Mouse (Mus musculus) A20 (cell line): Measurements from ENCODE around the gene Gm20388.

Experiments
- DNase-seq: peaks from one replicate; pipeline ENCODE4 v3.0.0-alpha.2; 2011; ENCODE audit warnings: low read depth, low spot score

The Gm20388 gene

DNA sequence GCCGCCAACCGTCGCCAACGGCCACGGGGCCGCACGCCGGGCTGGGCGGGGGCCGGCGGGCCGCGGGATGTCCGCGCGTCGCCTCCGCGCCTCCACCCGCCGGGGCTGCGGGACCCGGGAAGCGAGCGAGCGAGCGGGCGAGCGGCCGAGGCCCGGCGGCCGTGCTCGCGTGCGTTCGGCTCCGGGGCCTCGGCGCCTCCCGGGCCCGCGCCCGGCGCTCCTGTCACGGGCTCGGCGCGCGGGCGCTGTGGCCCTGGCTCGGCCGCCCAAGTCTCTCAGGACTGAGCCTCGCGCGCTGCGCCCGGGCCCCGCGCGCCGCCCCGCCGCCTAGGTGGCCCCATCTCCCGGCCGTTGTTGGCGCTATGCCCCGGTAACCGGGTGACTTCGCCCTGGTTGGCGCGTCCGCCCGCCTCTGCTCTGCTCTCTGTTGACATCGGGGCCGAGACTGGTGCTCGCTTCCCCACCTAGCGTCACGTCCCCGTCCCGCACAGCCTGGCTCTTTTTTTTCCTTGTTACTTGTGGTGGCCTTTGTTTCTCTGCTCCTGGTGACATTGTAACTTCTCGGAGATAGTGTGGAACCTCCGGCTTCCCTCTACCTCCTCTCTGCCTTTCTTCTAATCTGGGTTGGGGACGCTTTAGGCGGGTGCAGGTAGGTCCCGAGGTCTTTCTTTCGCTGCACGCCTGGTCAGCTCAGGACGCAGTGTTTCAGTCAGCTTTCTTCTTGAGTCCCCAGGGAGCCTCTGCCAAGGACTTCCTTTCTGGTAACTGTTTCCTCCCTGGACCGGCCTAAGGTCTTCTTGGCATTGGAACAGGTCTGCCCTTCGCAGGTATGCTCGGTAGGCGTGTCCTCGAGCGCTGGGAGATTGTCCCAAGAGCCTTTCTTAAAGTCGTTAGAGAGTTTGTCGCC, 2040.4 kb downstream of the Gm20388 start:
- DNase-seq: peak; percentile 64

DNA sequence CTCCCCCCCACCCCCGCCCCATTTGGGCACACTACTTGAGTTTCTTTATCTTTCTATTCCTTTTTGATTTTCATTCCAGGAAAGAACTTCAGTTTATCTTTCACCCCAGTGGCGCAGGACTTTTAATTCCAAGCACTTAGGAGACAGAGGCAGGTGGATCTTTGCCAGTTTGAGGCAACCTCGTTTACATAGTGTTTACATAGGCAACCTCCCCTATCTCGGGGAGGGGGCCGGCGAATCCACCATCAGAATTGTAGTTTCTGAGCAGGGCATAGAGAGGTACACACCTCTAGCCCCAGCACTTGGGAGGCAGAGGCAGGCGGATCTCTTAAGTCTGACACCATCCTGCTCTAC, 2041.0 kb downstream of the Gm20388 start:
- peak; percentile 38 for DNase-seq

DNA sequence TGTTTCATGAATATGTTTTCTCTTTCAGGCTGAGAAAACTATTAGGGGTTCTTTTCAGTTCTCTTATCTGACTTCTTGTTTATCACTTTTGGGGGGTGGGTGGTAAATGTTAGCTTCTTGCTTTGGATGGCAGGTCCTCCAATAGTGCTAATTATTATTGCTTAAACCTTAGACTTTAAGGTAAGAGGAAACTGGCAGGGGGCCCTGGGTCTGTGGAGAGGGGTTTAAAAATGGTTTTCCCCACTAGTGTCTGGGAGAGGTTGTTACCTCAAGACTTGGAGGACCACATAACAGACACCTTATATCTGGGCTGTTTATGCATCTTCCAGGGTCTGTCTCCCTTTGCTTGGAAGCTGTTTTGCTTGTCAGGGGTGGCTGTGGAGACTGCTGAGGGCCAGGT, 2041.5 kb downstream of the Gm20388 start:
- no peak for DNase-seq

DNA sequence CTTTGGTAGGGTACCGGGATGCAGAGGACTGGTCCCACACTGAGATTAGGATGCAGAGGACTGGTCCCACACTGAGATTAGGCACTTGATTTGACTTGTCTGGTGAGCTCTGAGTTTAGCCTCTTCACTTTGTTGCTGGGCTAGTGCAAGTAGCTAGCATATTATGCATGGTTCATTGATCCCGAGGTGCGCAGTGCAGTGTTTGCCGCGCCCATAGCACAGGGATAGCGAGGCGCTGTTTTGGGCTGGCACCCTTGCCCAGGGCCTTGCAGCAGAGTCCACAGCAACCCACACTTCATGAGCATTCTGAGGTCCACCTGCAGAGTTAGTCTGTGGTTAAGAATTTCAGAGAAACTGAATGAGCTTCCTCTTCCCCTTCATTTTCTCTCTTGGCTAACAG, 2042.2 kb downstream of the Gm20388 start:
- peak; percentile 52 for DNase-seq

DNA sequence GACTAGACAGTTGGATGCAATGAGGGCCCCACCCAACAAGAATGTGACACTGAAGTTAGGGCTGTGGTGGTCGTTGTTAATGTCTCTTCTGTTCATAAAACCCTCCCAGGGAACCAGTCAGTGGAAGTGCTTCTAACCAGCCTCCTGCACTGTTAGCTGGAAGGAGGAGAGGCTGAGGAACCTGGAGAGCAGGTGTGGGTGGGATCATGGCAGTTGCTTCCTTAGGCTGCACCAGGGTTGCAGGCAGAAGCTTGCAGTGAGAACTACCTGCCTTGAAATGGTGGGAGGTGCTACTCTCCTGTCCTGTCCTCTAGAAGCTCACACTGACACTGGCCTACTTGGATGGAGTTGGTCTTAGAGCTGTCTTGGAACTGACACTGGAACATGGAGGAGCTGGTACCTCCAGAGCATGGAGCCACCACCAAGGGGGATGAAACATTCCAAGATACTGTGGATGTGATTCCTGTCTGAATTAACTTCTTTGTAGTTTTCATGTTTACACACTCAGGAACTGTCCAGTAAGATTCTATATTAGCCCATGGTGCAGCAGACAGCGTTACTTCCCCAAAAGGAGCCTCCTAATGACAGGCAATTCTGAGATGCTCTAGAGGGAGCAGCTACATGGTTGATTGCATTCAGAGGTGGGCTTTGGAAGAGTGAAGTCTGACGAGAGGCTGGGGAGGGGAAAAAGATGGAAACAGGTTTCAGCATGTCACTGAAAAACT, 2043.3 kb downstream of the Gm20388 start:
- DNase-seq: peak; percentile 31

DNA sequence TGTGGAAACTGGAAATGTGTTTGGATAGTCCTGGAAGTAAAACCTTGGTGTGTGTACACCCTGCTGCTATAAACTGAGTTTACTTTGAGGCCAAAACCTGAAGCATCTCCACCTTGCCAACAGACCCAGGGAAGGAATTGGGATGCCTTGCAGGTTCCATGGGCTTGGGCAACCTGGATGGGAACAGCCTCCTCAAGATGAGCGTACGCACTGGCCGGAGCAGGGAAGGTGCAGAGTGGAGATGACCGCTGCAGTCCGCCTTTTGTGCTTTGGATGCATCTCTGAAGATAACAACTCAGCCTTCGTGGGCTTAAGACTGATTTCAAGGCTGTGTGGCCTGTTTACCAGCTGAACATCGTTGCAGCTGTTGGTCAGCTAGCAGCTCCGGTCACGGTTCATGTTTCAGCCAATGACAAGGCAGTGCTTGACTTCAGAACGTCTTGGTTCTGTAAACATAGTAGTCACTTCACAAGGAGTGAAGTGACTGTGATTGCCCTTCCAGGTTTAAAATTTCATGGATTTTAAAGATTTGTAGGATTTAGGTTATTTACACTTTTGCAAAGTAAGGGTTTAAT, 2044.4 kb downstream of the Gm20388 start:
- peak; percentile 67 for DNase-seq

DNA sequence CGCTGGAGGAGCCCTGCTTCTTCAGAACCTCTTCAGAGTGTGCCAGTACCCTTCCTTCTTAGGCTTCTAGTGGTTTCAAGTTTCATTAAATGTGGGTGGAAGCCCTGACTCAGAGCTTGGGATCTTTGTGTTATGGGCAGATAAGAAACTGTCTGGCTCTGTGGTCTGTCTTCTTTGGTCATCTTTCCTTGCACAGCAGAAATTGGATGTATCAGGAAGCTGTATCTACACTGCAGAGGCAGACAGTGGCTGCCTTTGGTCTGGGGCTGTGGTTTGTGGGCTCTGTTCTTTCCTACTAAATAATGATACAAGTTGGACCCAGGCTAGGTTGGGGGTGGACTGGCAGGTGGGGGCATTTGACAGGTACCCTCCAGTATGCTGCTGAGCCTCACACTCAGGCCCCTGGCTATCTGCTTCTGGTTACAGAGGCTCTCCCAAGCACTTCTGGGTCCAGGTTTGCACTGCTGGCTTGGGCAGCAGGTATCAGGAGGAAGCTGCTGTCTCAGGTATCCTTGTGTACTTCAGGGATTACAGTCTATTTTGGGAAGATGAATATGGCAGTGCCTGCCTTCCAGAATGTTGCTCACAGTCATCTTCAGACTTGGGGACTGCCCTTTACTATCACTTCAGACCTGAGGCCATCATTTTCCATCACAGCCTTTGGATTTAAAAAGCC, 2045.3 kb downstream of the Gm20388 start:
- no peak for DNase-seq

DNA sequence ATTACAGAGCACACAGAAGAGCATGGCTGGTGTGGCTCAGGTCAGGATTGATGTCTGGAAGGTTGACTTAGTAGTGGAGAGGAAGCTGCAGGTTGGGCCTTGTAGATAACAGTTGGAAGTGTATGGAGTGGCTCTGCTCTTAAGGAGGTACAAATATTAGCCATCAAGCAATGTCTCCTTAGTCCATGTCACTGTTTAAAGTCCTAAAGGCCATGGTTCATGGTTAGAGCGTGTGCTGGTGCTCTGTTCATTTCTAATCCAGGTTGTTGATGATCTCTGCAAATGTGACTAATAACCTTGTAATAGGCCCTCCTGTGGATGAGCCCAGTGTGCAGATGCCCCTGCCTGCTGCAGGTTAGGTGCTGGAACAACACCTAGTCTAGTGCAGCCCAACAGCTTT, 2047.8 kb downstream of the Gm20388 start:
- no peak for DNase-seq

DNA sequence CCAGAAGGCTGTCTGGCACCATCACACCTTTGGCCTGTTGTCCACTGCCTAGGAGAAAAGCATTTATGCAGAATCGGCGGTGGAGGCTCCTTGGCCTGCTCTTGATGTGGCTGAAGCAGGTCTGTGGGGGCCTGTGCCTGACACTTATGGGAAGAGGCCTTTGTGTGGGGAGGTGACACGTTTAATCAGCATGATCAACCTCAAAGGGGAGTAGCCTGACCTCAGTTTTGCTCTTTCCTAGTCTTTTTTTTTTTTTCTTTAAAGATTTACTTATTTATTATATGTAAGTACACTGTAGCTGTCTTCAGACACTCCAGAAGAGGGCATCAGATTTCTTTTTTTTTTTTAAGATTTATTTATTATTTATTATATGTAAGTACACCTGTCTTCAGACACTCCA, 2052.3 kb downstream of the Gm20388 start:
- DNase-seq: no peak

DNA sequence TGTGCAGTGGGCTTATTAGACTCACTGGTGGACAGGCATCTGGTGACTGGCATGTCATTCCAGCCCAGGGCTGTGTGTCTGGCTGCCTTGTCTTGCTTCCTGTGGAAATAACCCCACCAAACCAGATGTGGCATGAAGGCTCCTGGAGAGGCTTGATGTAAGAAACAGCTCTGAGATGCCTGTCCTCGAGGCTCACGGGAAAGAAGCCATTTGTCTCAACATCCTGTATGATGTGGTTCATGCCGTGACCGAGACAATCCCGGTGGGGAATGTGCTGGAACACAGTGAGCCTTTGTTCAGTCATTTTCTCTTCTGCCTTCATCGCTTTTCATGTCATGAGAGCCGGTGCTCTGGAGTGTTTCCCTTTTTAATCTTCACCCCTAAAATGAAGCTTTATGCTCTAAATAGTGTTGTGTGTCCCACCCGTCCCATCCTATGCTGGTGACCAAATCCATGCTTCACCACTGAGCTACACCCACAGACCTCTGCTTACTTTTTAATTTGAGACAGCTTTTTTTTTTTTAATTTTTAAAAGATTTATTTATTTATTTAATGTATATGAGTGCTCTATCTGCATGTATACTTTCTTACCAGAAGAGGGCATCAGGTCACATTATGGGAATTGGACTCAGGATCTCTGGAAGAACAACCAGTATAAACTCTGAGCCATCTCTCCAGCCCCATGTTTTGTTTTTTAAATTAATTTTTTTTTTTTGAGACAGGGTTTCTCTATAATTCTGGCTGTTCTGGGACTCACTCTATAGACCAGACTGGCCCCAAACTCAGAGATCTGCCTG, 2054.3 kb downstream of the Gm20388 start:
- no peak for DNase-seq

DNA sequence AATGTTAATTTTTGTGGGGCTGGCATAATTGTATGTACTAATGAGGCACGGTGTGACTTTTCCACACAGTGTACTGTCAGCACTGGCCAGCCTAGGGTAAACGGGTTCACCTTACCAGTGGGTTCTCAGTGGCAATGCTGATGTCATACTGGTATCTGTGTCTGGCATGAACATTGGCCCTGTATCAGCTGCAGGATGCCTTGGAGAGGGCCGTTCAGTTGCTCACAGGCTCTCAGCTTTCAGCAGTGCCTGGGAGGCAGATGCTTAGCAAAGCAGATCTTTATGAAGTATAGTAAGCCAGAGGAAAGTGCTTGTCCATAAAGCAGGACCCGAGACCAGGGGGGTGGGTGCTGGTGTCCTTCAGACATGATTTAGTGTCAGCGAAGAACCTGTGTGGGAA, 2055.5 kb downstream of the Gm20388 start:
- DNase-seq: no peak

DNA sequence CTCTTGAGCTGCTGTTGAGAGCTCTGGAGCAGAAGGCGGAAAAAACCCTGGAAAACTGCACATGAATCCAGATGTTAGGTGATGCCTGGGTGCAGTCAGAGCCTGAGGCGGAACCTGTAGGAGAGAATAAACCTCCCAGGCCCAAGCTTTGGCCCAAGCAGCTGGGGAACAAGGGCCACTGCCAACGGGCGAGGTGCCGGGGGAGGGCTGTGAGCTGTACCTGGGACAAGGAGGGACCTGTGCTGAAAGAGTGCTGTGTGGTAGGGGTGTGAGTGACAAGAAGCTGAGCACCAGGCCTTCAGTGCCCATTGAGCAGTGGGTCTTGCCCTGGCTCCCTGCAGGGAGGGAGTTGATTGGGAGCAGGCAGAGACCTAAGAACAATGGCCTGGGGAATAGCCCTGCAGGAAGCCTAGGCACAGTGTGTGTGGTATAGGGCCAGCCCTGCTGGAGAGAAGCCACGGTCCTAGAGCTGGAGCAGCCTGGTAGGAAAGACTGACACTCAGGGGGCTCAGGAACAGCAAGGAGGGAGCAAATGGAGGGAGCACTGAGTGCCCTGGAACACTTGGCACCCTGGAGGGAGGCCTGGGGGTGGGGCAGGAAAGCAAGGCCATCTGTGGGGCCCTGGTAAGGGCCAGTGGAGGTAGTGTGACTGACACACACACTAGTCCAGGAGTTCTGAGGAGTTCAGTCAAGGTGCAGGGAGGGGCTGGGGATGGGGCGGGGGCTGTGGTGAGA, 2056.2 kb downstream of the Gm20388 start:
- DNase-seq: no peak

DNA sequence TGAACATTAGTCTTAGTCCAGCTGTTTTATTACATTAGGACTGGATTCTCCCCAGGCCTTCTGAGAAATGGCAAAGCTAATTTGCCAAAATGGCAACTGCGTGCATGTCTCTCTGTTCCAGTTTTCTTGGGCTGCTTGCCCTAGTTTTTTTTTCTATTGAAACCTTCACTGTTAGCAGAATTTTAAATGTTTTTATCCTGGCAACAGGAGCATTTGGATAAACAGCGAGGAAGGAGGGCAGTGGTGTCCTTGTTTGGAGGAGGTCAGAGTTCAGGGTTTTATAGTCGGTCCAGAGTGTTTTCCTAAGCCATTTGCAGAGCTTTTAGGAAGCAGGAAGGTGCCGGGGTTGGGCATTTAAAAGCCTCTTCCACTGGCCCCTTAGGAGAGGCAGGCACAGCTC, 2057.3 kb downstream of the Gm20388 start:
- DNase-seq: no peak

DNA sequence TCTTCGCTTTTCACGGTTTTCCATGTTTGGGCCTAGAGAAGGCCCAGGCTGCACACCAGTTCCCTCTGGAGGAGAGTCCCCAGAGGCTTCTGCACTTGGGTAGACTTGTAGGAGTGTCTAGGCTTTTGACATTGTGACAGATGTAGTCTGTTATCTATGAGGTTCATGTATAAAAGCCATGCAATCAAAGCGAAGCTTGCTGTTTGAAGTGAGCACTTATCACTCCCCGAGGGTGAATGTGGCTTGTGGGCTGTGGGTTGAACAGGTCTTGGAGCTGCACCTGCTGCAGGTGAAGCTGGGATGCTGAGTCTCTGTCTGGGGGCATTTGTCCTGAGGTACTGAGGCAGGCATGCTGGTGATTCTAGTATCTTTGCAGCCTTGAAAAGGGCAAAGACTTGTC, 2057.9 kb downstream of the Gm20388 start:
- no peak for DNase-seq

DNA sequence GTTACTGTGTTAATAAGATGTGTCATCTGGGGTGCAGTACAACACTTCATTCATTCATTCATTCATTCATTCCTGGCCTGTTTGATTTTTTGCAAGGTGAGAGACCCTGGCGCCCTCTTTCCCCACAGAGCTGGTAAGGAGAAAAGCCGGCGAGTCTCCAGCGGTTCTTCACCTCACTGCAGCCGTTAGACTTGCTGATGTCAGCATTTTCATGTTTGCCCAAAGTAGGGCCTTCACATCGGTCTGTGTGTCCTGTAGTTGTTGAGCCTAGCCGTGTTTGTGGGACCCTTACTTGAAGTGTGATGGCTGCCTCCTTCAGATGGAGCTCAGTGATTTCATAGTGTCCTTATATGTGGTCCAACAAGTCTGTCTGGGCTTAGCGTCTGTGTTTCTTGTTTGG, 2059.6 kb downstream of the Gm20388 start:
- DNase-seq: no peak

DNA sequence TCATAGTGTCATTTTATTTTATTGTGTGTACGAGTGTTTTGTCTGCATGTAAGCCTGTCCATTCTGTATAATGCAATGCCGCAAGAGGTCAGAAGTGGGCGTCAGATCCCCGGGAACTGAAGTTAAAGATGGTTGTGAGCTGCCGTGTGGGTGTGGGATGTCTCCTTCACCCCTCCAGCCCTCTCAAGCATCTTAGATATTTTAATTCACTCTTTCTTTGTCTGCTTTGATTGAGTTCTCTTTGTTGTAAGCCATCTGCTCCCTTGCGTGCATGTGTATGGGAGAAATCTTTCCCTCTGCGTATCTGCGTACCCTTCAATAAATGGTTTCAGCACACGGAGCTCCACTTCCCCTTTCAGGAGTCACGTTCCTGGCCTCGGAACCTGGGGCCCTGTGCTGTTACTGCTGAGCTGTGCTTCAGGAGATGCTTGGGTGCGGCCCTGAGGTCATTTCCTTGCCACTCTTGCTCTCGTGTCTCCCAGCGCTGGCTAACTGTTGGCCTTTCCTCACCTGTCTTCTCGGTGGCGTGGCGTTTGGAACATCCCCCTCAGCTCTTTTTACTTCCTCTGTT, 2060.9 kb downstream of the Gm20388 start:
- peak; percentile 86 for DNase-seq

DNA sequence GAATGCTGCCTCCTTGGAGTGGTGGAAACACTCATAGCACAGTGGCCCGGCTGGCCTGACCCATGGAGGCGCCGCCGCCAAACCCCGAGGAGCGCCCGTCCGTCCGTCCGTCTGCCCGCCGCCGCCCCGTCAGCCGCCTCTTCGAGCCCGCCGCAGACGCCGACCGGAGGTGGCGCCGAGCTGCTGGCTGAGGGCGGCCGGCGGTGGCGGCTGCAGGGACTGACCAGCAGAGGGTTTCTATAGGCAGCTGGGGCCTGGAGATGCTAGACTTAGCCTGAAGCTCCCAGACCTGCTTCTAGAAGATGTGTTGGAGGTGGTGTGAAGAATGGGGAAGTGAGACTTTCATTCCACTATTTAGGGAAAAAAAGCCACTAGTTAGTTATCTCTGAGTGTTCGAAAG, 2063.3 kb downstream of the Gm20388 start:
- DNase-seq: no peak

DNA sequence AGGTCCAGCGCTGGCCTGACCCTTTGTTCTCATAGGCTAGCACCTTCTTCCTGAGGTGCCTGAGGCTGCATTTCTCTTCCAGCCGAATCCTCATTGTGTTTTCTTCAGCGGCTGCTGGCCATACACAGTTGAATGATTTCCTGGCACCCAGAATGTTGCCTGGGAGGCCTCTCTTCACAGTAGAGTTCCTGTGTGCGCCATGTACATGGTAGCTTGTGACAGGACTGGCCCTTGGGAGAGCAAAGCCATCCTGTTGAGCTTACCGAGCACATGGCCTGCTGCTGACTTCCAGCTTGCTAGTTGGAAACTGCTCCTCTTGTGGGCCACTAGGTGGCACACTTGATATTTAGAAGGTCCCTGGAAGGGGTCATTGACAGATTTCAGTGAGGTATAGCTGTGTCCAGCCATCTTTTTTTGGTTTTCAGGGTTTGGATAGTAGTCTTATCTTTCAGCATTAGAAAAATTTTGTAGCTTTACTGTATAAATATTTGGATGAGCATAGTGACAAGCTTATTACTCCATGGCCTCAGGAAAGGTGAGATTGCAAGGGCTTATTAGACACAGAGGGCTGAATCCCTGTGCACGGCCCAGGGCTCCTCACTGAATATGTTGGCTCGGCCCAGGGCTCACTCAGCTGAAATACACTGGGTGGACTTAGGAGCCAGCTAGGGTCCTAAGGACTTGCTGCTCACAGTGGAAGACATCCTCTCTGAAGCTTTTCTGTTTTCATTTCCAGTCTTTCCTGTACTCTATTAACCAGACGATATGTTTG, 2067.4 kb downstream of the Gm20388 start:
- peak; percentile 62 for DNase-seq

DNA sequence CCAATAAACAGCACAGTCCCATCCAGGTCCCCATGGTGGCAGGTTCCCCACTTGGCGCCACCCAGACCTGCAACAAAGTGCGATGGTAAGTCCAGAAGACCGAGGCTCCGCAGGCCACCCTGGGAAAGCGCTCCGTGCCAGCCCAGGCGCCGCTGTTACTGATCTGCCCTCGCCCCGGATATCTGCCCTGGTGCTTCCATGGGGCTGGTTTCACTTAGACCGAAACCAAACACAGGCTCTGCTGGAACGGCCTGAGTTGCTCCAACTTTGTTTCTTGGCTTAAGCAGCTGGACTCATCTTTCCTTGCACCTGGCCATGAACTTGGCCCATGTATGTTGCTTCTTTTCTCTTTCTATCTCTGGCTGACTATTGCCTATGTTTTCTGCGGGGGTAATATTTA, 2068.0 kb downstream of the Gm20388 start:
- DNase-seq: no peak
